Mouse (Mus musculus): Measurements from ENCODE around the gene Olfr1510. TPM values are rescaled to one million over a fixed set of nuclear protein-coding genes. Genes with fewer than 3 reads are reported as not detected.
"Not testable (repeated sequence)": the region's sequence is repeated elsewhere in the genome, so short reads cannot be mapped to it uniquely, and the experiment has no call there.

The Olfr1510 gene
- total and polyA plus RNA-seq, 2 experiments: not detected

- Histone ChIP-seq H3K4me1 (ENCODE audit: control insufficient read depth, insufficient read depth, low read length) (no peaks in the 10 kb centered on the region), H3K36me3 (ENCODE audit: control insufficient read depth, insufficient read depth, low read length) (no peaks in the 10 kb centered on the region), H3K27ac (replicated peaks; ENCODE audit: insufficient read depth, low read depth, low read length) (no peak within 1 kb of the TSS), H3K27me3 (ENCODE audit: control insufficient read depth, insufficient read depth, low read length) (no peaks in the 10 kb centered on the region), H3K9ac (ENCODE audit: low read depth, low read length) (no peak within 1 kb of the TSS), H3K4me3 (ENCODE audit: insufficient read depth, low read depth, low read length) (no peak within 1 kb of the TSS), H3K79me2 (ENCODE audit: control insufficient read depth, insufficient read depth, low read length) (no peaks in the 10 kb centered on the region)
- no peak for TF ChIP-seq CTCF (IDR thresholded peaks at IDR 0.05; ENCODE audit: low read depth, low read length)
- TF ChIP-seq POLR2A (IDR thresholded peaks at IDR 0.05; ENCODE audit: extremely low read depth, insufficient read depth, low read length): no peak
- 66% methylated on average over 4 of the region's 4 CpGs for WGBS
- no peak for DNase-seq (ENCODE audit: extremely low read depth, low read depth, low spot score)
Observed at GRCm38 (mm10) chr14:52397279-52397678, 16.9 kb downstream of the Olfr1510 start, which contains the start of gene Olfr1511. Gene Olfr1511 (minus strand): TSS chr14:52397379.

- 72% methylated on average over 9 of the region's 9 CpGs for WGBS
- H3K27me3 ChIP-seq (ENCODE audit: control insufficient read depth, insufficient read depth, low read length); H3K9ac ChIP-seq (ENCODE audit: low read depth, low read length); H3K4me1 ChIP-seq (ENCODE audit: control insufficient read depth, insufficient read depth, low read length); H3K27ac ChIP-seq (replicated peaks; ENCODE audit: insufficient read depth, low read depth, low read length); H3K4me3 ChIP-seq (ENCODE audit: insufficient read depth, low read depth, low read length); H3K79me2 ChIP-seq (ENCODE audit: control insufficient read depth, insufficient read depth, low read length); H3K36me3 ChIP-seq (ENCODE audit: control insufficient read depth, insufficient read depth, low read length); DNase-seq (ENCODE audit: extremely low read depth, low read depth, low spot score): not testable (repeated sequence)
Observed at GRCm38 (mm10) chr14:52390084-52390848, 23.9 kb downstream of the Olfr1510 start.

- no peak for TF ChIP-seq CTCF (IDR thresholded peaks at IDR 0.05; ENCODE audit: low read depth, low read length)
- TF ChIP-seq POLR2A (IDR thresholded peaks at IDR 0.05; ENCODE audit: extremely low read depth, insufficient read depth, low read length): no peak
- no peak within 1 kb of the TSS for H3K4me3 ChIP-seq (ENCODE audit: insufficient read depth, low read depth, low read length)
- H3K79me2 ChIP-seq (ENCODE audit: control insufficient read depth, insufficient read depth, low read length): no peaks in the 10 kb centered on the region
- DNase-seq (ENCODE audit: extremely low read depth, low read depth, low spot score): no peak
- WGBS: 66% methylated on average over 2 of the region's 2 CpGs
- H3K4me1 ChIP-seq (ENCODE audit: control insufficient read depth, insufficient read depth, low read length): no peaks in the 10 kb centered on the region
- no peaks in the 10 kb centered on the region for H3K27me3 ChIP-seq (ENCODE audit: control insufficient read depth, insufficient read depth, low read length)
- no peak within 1 kb of the TSS for H3K27ac ChIP-seq (replicated peaks; ENCODE audit: insufficient read depth, low read depth, low read length)
- H3K36me3 ChIP-seq (ENCODE audit: control insufficient read depth, insufficient read depth, low read length): no peaks in the 10 kb centered on the region
- no peak within 1 kb of the TSS for H3K9ac ChIP-seq (ENCODE audit: low read depth, low read length)
Observed at GRCm38 (mm10) chr14:52379068-52379467, 35.1 kb downstream of the Olfr1510 start, which contains the start of gene Olfr1512. Gene Olfr1512 (minus strand): TSS chr14:52379168.

- no peak for DNase-seq (ENCODE audit: extremely low read depth, low read depth, low spot score)
- Histone ChIP-seq H3K27ac (replicated peaks; ENCODE audit: insufficient read depth, low read depth, low read length) (no peak overlapping the region), H3K36me3 (ENCODE audit: control insufficient read depth, insufficient read depth, low read length) (no peaks in the 10 kb centered on the region), H3K4me3 (ENCODE audit: insufficient read depth, low read depth, low read length) (no peak overlapping the region), H3K9ac (ENCODE audit: low read depth, low read length) (no peak overlapping the region), H3K79me2 (ENCODE audit: control insufficient read depth, insufficient read depth, low read length) (no peaks in the 10 kb centered on the region), H3K4me1 (ENCODE audit: control insufficient read depth, insufficient read depth, low read length) (no peaks in the 10 kb centered on the region), H3K27me3 (ENCODE audit: control insufficient read depth, insufficient read depth, low read length) (no peaks in the 10 kb centered on the region)
- TF ChIP-seq POLR2A (IDR thresholded peaks at IDR 0.05; ENCODE audit: extremely low read depth, insufficient read depth, low read length) (no peak), CTCF (IDR thresholded peaks at IDR 0.05; ENCODE audit: low read depth, low read length) (no peak)
- WGBS: 82% methylated on average over 3 of the region's 3 CpGs
Observed at GRCm38 (mm10) chr14:52368741-52369140, 45.4 kb downstream of the Olfr1510 start.

Other genes starting within 250 kb of the Olfr1510 start
- gene Supt16, start 217.0 kb downstream of the Olfr1510 start, total RNA-seq (2014; rRNA removed): 13.6 and 16.0 TPM in 2 replicates
- gene Supt16, start 217.0 kb downstream of the Olfr1510 start, polyA plus RNA-seq (2012; rRNA removed): 3.9 and 5.3 TPM in 2 replicates
- 20.4 and 22.7 TPM in 2 replicates for gene Chd8, start 156.6 kb downstream of the Olfr1510 start, total RNA-seq (2014; rRNA removed)
- 9.6 and 13.7 TPM in 2 replicates for gene Chd8, start 156.6 kb downstream of the Olfr1510 start, polyA plus RNA-seq (2012; rRNA removed)
- 13.0 and 14.6 TPM in 2 replicates for gene Tox4, start 135.2 kb downstream of the Olfr1510 start, total RNA-seq (2014; rRNA removed)
- 20.1 and 21.1 TPM in 2 replicates for gene Tox4, start 135.2 kb downstream of the Olfr1510 start, polyA plus RNA-seq (2012; rRNA removed)
- gene Rab2b, start 134.8 kb downstream of the Olfr1510 start, total RNA-seq (2014; rRNA removed): 1.3 and 1.7 TPM in 2 replicates
- 1.7 and 2.3 TPM in 2 replicates for gene Rab2b, start 134.8 kb downstream of the Olfr1510 start, polyA plus RNA-seq (2012; rRNA removed)
- gene Mettl3, start 109.2 kb downstream of the Olfr1510 start, total RNA-seq (2014; rRNA removed): 11.4 and 12.7 TPM in 2 replicates
- 7.2 and 8.6 TPM in 2 replicates for gene Mettl3, start 109.2 kb downstream of the Olfr1510 start, polyA plus RNA-seq (2012; rRNA removed)
- 0.74 and 0.94 TPM in 2 replicates for gene Sall2, start 85.6 kb downstream of the Olfr1510 start, total RNA-seq (2014; rRNA removed)
- gene Sall2, start 85.6 kb downstream of the Olfr1510 start, polyA plus RNA-seq (2012; rRNA removed): 0.80 and 1.4 TPM in 2 replicates
- not detected in 2 replicates for gene Olfr1513, start 58.0 kb downstream of the Olfr1510 start, total RNA-seq (2014; rRNA removed)
- gene Olfr1513, start 58.0 kb downstream of the Olfr1510 start, polyA plus RNA-seq (2012; rRNA removed): not detected in 2 replicates
- not detected in 2 replicates for gene Olfr1512, start 35.2 kb downstream of the Olfr1510 start, total RNA-seq (2014; rRNA removed)
- gene Olfr1512, start 35.2 kb downstream of the Olfr1510 start, polyA plus RNA-seq (2012; rRNA removed): not detected in 2 replicates
- not detected in 2 replicates for gene Olfr1511, start 17.0 kb downstream of the Olfr1510 start, total RNA-seq (2014; rRNA removed)
- gene Olfr1511, start 17.0 kb downstream of the Olfr1510 start, polyA plus RNA-seq (2012; rRNA removed): not detected in 2 replicates
- not detected in 2 replicates for gene Olfr1509, start 28.6 kb upstream of the Olfr1510 start, total RNA-seq (2014; rRNA removed)
- gene Olfr1509, start 28.6 kb upstream of the Olfr1510 start, polyA plus RNA-seq (2012; rRNA removed): not detected in 2 replicates
- gene Olfr1508, start 53.1 kb upstream of the Olfr1510 start, total RNA-seq (2014; rRNA removed): not detected in 2 replicates
- gene Olfr1508, start 53.1 kb upstream of the Olfr1510 start, polyA plus RNA-seq (2012; rRNA removed): not detected in 2 replicates
- not detected in 2 replicates for gene Olfr1507, start 81.4 kb upstream of the Olfr1510 start, total RNA-seq (2014; rRNA removed)
- not detected in 2 replicates for gene Olfr1507, start 81.4 kb upstream of the Olfr1510 start, polyA plus RNA-seq (2012; rRNA removed)